Mouse (Mus musculus): ENCODE measurements around the gene Arhgap28.

DNA sequence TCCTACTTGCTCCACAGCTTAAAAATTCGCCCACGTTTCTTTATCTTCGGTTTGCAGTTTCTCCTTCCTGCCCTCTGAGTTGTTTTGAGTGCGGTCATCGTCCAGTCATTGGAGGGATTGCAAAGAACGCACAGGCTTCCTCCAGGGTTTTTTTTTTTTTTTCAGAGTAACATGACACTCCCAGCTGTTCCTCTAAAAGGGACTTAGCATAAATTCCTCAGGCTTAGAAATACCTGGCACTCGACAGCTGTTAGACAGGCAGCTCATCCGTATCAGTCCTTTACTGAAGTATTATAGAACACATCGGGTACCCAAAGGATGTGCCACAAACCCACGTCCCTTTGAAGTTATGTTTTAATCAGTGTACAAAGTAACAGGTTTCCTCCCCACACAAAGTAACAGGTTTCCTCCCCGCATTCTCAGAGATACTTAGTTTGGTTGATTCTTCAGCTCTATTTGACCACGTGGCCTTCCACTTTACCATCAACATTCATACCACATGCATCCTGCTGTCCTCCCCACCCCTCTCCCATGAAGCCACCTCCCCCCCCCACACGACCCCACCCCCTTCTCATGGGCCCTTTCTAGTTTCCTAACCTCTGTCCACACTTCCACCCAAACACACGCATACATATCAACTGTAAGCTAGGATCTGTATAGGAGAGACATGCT, 7.7 kb downstream of the Arhgap28 start:
- no peak for TF ChIP-seq CTCF (IDR thresholded peaks at IDR 0.05; ENCODE audit: borderline replicate concordance, extremely low read depth, insufficient read depth, insufficient read length)
- TF ChIP-seq POLR2A (IDR thresholded peaks at IDR 0.05; ENCODE audit: borderline replicate concordance, extremely low read depth, insufficient read depth, insufficient read length, poor library complexity, severe bottlenecking), result no peak
